Mouse (Mus musculus) embryonic facial prominence, embryonic 10.5 days (tissue): ENCODE measurements around the gene Phf21a. TPM values are rescaled to one million over a fixed set of nuclear protein-coding genes. Genes with fewer than 3 reads are reported as not detected.
"Not testable (repeated sequence)": the region's sequence is repeated elsewhere in the genome, so short reads cannot be mapped to it uniquely, and the experiment has no call there.

Experiments used
- DNase-seq: peaks from one replicate; pipeline ENCODE4 v3.0.0-alpha.2; 2017; ENCODE audit warnings: low spot score
- H3K27ac ChIP-seq: fragments of 300-500 bp; sonication (generic); replicated peaks from 2 replicates; pipeline ENCODE4 v1.5.1; 2016; ENCODE audit warnings: mild to moderate bottlenecking
- H3K27me3 ChIP-seq: fragments of 300-500 bp; sonication (generic); replicated peaks from 2 replicates; pipeline ENCODE4 v1.6.1; 2016; ENCODE audit warnings: low read depth, mild to moderate bottlenecking; ENCODE audit not compliant: poor library complexity, severe bottlenecking
- H3K36me3 ChIP-seq: fragments of 300-500 bp; sonication (generic); replicated peaks from 2 replicates; pipeline ENCODE4 v1.6.1; 2016; ENCODE audit warnings: mild to moderate bottlenecking, moderate library complexity
- H3K4me1 ChIP-seq: fragments of 300-500 bp; sonication (generic); 2 replicates; pipeline ENCODE4 v1.6.1; 2016
- H3K4me3 ChIP-seq: fragments of 300-500 bp; sonication (generic); 2 replicates; pipeline ENCODE4 v1.5.1; 2016; ENCODE audit warnings: mild to moderate bottlenecking, moderate library complexity
- H3K9me3 ChIP-seq: fragments of 300-500 bp; sonication (generic); 2 replicates; pipeline ENCODE4 v1.6.1; 2016; ENCODE audit warnings: mild to moderate bottlenecking
- WGBS: fragments of 180-500 bp; shearing (Covaris S2); methylation state at CpG from one replicate; pipeline ENCODE4 v1.1.7; 2016; 5-methylcytosine and 5-hydroxymethylcytosine counted together
- polyA plus RNA-seq: library from polyadenylated mRNA; unstranded; fragments of >200 nt; fragmentation: Nextera tagmentation; extraction: Ambion mirVana; gene quantifications from 2 replicates; pipeline ENCODE4 v1.2.1, GENCODE M21; 2016

The Phf21a gene
- polyA plus RNA-seq, 1 experiment from 2014 or later = 41.3 TPM

DNA sequence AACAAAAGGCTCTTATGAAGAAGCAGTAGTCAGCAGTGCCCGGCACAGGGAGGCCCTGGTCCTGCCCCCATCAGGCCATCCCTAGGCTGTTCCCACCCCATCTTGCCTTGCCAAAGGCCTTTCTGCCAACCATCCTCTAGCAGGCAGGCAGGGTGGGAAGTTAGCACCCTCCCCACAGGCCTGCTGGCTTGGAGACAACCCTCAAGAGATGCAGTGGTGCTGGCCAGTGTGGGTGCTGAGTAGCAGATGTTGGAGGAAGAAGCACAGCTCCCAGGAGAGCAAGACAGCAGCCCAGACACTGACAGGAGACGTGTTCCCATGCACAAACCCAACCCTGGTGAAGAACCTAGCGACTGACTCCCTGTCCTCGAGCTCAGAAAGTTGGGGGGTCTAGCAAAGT is 294.7 kb downstream of the Phf21a start:
- Histone ChIP-seq H3K9me3 (no peaks in the 10 kb centered on the region), H3K36me3 (peaks cover 52% of the 10 kb centered on the region), H3K4me1 (peaks cover 52% of the 10 kb centered on the region), H3K4me3 (peak overlapping the region; percentile 80; the same call in 1 of the 2 replicates), H3K27ac (no peak overlapping the region), H3K27me3 (peaks cover 3% of the 10 kb centered on the region; the same call in 1 of the 2 replicates)
- WGBS = 85% methylated on average over 4 of the region's 4 CpGs
- no peak for DNase-seq

DNA sequence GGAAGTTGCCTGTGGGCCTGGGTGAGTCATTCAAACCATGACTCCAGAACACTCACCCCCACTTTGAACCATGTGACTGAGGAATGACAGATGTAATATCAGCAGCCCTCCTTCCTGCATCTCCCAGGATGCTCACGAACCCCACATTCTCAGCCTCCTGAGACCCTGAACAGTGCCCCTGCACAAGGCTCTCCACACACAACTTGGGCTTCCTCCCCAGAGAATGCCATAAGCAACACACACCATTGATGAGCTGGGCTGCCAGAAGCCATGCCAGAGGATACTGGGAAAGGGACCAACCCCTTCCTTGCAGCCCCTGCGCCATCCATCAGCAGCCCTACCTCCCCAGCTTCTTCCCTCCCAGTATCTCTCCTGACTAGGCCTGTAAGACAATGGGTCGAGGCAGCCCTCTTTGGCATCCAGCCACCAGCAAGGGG is 295.2 kb downstream of the Phf21a start:
- Histone ChIP-seq H3K4me1 (peaks cover 57% of the 10 kb centered on the region), H3K9me3 (no peaks in the 10 kb centered on the region), H3K27me3 (peaks cover 6% of the 10 kb centered on the region; the same call in 1 of the 2 replicates), H3K36me3 (peaks cover 48% of the 10 kb centered on the region), H3K4me3 (peak overlapping the region; percentile 80), H3K27ac (peak overlapping the region; percentile 89)
- no peak for DNase-seq
- WGBS = 68% methylated on average over 3 of the region's 3 CpGs

DNA sequence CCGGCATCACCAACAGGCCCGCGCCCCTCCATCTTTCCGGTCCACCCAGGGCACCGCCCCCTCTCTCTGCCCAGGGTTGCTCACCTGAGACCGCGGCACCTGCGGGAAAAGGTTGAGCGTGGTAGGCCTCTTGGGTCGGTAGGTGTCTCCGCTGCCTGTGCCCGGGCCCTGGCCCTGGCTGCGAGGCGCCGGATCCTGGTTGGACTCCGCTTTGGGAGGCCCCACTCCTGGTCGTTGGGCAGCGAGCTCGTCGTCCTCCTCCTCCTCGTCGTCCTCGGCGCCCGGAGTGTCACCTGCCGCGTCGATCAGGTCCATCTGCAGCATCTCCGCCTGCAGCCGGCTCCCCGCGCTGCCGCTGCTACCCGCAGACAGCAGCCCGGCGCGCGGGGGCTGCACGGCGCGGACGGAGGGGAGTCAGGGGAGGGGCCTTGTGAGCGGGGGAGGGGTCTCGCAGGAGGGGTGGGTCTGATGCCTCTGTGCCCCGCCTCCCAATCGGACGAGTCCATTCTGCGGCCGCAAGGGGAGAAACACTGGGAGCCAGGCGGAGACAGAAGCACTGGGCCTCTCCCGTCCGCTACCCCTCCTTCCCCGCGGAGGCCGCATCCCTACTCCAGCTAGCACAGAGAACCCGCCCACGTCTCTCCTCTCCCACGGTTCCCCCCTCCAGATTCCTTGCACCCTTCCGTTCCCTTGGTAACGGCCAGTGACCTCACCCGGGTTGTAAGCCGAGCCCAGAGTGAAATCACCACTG is 296.1 kb downstream of the Phf21a start:
- H3K27ac ChIP-seq = peak overlapping the region; percentile 89

DNA sequence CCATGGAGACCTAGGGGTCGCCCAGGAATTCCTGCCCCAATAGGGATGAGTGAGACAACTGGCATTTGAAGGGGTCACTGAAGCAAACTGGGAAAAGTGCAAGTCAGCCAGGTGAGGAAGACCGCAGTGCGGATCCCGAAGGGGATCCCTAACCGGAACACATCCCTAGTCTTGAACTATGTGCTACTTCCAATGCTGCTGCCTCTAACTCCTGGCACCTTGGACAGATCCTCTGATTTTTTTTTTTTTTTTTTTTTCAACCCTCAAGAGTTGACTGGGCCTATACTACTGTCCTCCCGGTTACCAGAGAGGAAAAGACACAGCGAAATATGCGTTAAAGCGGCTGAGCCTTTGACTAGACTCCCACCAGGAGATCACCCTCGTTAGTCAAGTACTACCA is 296.7 kb downstream of the Phf21a start:
- Histone ChIP-seq H3K36me3 (peaks cover 32% of the 10 kb centered on the region), H3K27me3 (peaks cover 15% of the 10 kb centered on the region; the same call in 1 of the 2 replicates), H3K9me3 (no peaks in the 10 kb centered on the region), H3K27ac (peak overlapping the region; percentile 89), H3K4me1 (peaks cover 68% of the 10 kb centered on the region), H3K4me3 (peak overlapping the region; percentile 80)
- DNase-seq = no peak
- 4% methylated on average over 10 of the region's 10 CpGs for WGBS

More for the DNA sequence above, 296.1 kb downstream of the Phf21a start:
- peaks cover 63% of the 10 kb centered on the region for H3K4me1 ChIP-seq
- H3K9me3 ChIP-seq = no peaks in the 10 kb centered on the region
- DNase-seq = peak; percentile 97
- H3K36me3 ChIP-seq = peaks cover 38% of the 10 kb centered on the region
- peak overlapping the region; percentile 80 for H3K4me3 ChIP-seq
- peaks cover 15% of the 10 kb centered on the region; the same call in 1 of the 2 replicates for H3K27me3 ChIP-seq
- WGBS = under 1% methylated on average over 62 of the region's 62 CpGs

DNA sequence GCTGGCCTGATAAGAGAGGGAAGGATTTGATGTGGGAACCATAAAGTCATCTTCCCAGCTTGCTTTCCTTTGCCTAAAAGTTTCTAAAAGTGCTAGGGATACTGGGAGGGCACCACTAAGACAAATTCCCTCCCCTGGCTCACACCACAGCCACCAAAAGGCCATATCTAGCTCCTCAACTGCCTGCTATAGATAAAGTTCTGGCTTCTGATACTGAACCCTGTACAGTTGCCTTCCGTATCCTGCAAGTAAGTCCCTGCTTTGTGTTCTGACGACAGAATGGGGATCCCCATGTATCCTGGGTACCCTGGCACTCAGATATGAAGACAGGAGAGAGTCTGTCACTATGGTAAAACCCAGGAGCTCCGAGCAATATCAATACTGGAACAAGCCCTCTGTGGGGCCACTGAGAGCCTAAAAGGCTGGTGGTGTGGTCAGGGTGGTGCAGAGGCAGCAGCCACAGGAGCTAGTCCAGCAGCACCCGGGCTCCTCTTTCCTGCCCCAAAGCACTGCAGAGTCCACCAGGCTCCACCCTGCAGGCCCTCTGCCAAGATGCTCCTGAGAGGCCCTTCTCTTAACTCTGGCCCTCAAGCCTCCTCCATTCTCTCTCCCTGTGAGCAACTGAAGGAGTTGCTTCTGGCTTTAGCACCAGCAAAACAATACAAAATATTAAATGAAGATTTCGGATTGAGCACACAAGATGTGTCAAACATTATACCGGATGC is 297.5 kb downstream of the Phf21a start:
- Histone ChIP-seq H3K36me3 (peaks cover 25% of the 10 kb centered on the region), H3K27ac (peak overlapping the region; percentile 89), H3K4me3 (peak overlapping the region; percentile 17; the same call in 1 of the 2 replicates), H3K9me3 (no peaks in the 10 kb centered on the region), H3K27me3 (peaks cover 15% of the 10 kb centered on the region; the same call in 1 of the 2 replicates), H3K4me1 (peaks cover 68% of the 10 kb centered on the region)
- 84% methylated on average over 6 of the region's 6 CpGs for WGBS
- DNase-seq = no peak

DNA sequence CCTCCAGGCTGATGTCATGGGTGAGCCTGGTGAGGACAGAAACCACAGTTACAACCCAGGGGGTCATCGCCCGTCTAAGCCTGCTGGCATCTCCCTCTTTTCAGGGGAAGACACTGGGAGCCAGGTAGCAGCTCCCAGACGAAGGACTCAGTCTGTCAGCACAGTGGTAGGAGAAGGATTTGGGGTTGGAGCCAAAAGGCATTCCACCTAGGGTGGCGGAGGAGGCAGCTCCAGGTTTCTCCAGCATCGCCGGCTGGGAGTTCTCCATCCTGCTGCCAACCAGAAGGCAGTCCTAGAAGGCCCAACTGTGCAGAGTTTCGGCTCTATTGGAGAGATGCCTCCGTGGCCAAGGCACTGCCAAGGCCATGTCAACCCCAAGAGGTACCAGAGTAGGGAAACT is 298.2 kb downstream of the Phf21a start:
- H3K27ac ChIP-seq = peak overlapping the region; percentile 88; the same call in 1 of the 2 replicates
- no peaks in the 10 kb centered on the region for H3K9me3 ChIP-seq
- peak overlapping the region; percentile 64 for H3K4me3 ChIP-seq
- peaks cover 68% of the 10 kb centered on the region for H3K4me1 ChIP-seq
- 84% methylated on average over 8 of the region's 8 CpGs for WGBS
- H3K27me3 ChIP-seq = peaks cover 15% of the 10 kb centered on the region; the same call in 1 of the 2 replicates
- no peak for DNase-seq
- H3K36me3 ChIP-seq = peaks cover 17% of the 10 kb centered on the region

DNA sequence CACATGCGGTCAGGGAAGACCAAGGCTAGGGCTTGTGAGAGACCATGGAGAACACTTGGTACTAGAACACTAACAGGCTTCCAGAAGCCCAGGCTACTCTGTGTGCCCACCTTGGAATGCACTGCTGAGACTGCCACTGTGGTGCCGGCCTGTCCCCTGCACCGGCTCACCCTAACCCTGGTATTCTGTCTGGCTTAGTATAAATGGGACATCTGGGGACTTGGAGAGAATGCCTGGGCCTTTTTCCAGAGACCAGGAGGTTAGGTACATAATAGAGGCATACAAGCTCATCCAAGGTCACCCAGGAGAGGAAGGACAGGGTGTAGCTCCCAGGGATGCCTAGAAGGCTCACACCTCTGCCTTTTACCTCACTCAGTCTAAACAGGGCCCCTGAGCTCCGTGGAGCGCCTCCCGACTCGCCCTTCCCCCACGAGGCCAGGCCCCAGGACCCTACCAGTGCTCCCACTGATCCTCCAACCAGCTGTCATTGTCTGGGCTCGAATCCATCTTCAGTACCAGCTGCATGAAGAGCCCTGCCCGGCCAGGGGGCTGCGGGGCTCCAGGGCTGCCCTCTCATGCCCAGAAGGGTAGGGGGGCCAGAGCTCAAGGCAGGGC is 298.9 kb downstream of the Phf21a start:
- H3K36me3 ChIP-seq = peaks cover 10% of the 10 kb centered on the region
- H3K4me1 ChIP-seq = peaks cover 69% of the 10 kb centered on the region
- no peak for DNase-seq
- H3K27ac ChIP-seq = peak overlapping the region; percentile 88
- 30% methylated on average over 11 of the region's 11 CpGs for WGBS
- no peaks in the 10 kb centered on the region for H3K9me3 ChIP-seq
- H3K27me3 ChIP-seq = peaks cover 15% of the 10 kb centered on the region; the same call in 1 of the 2 replicates
- H3K4me3 ChIP-seq = peak overlapping the region; percentile 64

DNA sequence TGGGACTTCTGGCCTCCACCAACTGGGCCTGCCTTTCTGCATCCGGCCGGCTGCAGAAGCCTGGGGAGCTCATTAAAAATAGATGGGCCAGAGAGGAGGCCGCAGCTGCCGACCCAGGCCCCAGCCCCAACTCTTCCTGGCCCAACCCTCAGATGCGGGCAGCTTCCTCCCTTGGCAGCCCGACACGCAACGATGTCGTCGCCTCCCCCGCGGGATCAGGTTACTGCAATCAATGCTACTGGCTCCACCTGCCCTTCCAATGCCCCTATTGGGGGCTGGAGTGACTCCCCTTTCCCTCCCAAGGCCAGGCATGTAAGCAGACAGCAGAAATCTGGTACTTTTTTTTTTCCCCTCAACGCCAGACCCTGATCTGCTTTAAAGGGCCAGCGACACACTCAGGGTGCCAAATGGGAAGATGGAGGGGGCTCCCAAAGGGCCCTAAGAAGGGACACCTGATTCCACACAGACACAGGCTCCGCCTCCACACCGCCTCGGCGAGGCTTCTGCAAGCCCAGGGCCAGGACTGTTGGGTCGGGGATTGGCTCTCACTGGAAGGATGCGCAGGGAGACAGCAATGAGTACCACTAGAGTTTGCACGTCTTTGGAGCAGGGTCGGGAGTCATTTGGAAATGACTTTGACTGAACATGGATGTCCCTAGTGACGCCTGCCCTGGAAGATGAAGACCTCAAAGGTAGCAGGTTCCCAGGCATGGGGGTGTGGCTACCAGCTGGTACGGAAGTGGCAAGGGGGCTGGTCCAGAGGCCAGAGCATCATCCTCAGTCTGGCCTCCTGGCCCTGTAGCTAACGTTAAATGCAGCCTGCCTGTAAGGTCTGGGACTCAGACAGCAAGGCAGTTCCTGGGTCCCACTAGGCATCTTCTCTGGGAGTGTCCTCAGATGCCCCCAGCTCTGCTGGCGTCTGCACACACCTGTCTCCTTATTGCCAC is 299.7 kb downstream of the Phf21a start:
- Histone ChIP-seq H3K4me1 (peaks cover 75% of the 10 kb centered on the region), H3K27ac (peak overlapping the region; percentile 88)
- WGBS = 3% methylated on average over 26 of the region's 26 CpGs

DNA sequence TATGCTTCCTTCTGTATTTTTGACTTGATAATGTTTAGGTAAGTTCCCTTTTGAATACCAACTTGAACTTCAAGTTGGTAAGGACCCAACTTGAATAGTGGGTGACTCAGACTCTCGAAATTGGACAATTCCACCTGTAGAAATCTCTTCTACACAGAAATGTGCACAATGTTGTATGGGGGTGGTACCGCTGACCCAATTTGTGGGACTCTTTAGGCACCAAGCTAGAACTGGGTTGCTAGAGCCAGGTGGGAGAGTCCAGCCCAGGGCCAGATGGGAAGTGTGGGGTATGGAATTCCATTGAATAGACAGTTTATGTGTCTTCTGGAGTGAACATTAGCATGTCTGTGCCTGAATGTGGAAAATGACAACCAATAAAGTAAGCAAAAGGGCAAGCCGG is 302.6 kb downstream of the Phf21a start:
- no peaks in the 10 kb centered on the region for H3K9me3 ChIP-seq
- no peak overlapping the region for H3K4me3 ChIP-seq
- no peak for DNase-seq
- H3K27me3 ChIP-seq = peaks cover 26% of the 10 kb centered on the region
- no peak overlapping the region for H3K27ac ChIP-seq
- 88% methylated on average over 3 of the region's 3 CpGs for WGBS
- H3K4me1 ChIP-seq = peaks cover 54% of the 10 kb centered on the region
- H3K36me3 ChIP-seq = no peaks in the 10 kb centered on the region

More for the DNA sequence above, 299.7 kb downstream of the Phf21a start:
- DNase-seq = peak; percentile 89
- peak overlapping the region; percentile 64 for H3K4me3 ChIP-seq
- peaks cover 14% of the 10 kb centered on the region; the same call in 1 of the 2 replicates for H3K27me3 ChIP-seq
- peaks cover 3% of the 10 kb centered on the region for H3K36me3 ChIP-seq
- H3K9me3 ChIP-seq = no peaks in the 10 kb centered on the region

DNA sequence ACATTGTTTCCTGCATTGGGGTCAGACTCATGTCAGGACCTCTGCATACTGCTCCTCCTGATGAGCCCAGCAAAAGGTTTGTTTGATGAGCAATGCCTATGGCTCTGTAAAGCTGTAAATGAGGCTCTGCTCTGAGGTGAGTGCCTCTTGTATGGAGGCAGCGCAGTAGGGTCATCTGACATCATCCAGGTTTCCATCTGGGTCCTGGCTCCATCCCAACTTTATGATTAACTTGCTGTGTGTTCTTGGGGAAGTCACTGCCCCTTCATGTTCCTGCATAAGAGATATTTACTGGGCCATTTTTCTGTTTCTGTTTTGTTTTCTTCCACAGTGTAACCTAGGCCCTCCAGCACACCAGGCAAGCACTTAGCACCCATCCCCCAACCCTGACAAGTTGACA is 304.5 kb downstream of the Phf21a start:
- H3K27ac ChIP-seq = no peak overlapping the region
- DNase-seq = no peak
- H3K36me3 ChIP-seq = no peaks in the 10 kb centered on the region
- peaks cover 45% of the 10 kb centered on the region for H3K4me1 ChIP-seq
- 77% methylated on average over 1 of the region's 1 CpGs for WGBS
- no peak overlapping the region for H3K4me3 ChIP-seq
- H3K9me3 ChIP-seq = no peaks in the 10 kb centered on the region
- H3K27me3 ChIP-seq = peaks cover 30% of the 10 kb centered on the region

DNA sequence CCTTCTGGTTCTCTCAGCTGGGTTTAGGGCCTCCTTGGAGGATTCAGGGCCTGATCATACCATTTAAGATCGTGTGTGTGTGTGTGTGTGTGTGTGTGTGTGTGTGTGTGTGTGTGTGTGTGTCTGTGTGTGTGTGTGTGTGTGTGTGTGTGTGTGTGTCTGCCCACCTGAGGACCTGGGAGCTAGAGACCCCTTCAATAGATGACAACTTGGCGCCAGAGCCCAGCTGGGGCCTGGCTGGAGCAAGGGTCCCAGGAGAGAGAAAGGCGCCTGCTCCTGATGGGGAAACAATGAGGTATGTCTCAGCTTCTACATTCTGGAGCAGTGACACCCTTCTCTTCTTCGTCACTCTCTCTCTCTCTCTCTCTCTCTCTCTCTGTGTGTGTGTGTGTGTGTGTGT is 307.0 kb downstream of the Phf21a start:
- not testable (repeated sequence) for H3K27ac ChIP-seq, H3K9me3 ChIP-seq, DNase-seq
- peaks cover 19% of the 10 kb centered on the region for H3K27me3 ChIP-seq
- H3K36me3 ChIP-seq = peaks cover 18% of the 10 kb centered on the region
- H3K4me3 ChIP-seq = peak overlapping the region; percentile 76
- WGBS = 65% methylated on average over 4 of the region's 4 CpGs
- peaks cover 31% of the 10 kb centered on the region for H3K4me1 ChIP-seq
